Mouse (Mus musculus): ENCODE measurements around the gene Usp25. TPM values are rescaled to one million over a fixed set of nuclear protein-coding genes. Genes with fewer than 3 reads are reported as not detected.
A peak's percentile ranks its signal among the peaks of the same experiment; 100 is the strongest.

Gene Usp25
- total RNA-seq (2017), result 133 to 147 TPM (median 143 TPM) in 3 replicates

DNA sequence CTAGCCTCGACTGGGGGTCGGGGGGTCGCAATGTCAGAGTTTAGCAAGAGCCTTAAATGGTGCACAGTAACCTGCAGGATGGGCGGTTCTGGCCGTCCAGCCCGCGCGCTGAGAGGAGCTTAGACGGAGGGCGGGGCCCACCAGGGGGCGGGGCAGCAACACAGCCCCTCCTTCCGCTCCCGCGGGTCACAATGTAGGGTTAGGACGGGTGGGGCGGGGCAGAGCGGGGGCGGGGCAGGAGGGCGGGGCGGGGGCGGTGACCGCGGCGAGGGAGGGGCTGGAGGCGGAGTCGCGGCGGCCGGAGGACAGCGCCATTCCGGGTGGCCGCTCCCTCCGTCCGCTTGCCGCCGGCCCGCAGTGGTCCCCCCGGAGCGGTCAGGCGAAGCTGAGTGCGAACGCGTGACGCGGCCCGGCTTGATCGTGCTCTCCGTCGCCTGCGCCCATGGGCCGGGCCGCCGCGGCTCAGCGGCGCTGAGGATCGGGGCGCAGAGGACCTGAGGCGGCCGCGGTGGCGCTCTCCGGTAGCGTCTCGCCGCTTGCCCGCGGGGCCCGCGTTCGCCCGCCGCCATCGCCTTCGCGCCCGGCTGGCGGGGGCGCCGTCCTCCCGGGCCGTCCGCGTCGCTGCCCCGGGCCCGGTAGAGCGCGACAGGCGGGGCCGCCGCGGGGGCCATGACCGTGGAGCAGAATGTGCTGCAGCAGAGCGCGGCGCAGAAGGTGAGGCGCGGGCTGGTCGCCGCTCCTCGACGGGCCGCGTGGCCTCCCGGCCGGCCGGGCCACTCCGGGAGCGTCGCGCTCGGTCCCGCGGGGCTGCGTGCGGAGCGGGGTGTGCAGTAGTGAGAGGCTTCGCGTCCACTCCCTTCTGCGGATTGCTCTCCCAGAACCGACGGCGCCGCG is at the start of gene Usp25:
TSS of gene Usp25 (plus strand) at position 280 of the 894 bp plus-strand sequence.
- ATAC-seq (replicated peaks; ENCODE audit: insufficient number of reproducible peaks, low FRiP score, low TSS enrichment, poor library complexity, severe bottlenecking), result peak; percentile 88

DNA sequence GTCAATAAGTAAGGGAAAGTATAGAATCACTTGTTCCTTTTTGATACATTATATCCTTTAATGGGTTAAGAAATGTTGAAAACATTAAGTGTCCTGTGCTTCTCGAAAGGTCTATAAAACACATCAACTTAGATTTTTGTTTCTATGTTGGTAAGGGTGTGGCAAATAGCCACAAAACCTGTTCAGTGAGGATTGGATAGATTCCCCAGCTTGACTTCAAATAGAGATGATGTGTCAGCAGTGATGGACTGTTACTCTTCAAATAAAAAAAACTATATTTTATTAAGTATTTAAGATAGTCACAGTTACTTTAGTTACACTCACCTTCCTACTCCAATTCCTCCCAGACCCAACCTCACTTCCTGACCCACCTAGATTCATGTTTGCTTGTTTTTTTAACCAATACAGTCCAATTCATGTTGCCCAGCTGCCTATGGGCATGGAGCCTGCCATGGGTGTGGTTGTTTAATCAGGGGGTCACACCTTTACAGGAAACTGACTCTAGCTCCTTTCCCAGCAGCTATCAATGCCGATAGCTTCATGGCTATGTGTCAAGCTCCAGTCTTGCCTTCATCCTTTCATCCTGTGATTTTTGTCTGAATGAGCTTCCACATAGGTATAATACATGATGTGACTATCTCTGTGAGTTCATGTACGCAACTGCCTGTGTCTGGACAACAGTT is 45.8 kb upstream of the Usp25 start:
- ATAC-seq (replicated peaks; ENCODE audit: insufficient number of reproducible peaks, low FRiP score, low TSS enrichment, poor library complexity, severe bottlenecking), result no peak

DNA sequence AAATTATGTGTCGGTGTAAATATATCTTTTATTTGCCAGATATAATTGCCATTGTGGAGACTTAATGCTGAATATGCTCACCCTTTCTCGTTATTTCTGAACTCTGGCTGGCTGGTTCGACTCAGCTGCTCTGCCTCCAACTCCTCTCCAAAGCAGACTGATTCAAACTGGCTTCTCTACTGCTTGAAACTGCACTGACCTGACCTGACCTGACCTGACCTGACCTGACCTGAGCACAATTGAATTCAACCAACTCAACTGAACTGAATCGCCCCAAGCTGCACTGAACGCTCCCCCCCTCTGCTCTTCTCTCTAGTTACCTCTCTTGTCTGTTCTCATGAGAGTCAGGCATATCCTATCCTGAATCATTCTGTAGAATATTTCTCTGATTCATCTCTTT is 42.3 kb upstream of the Usp25 start:
- no peak for ATAC-seq (replicated peaks; ENCODE audit: insufficient number of reproducible peaks, low FRiP score, low TSS enrichment, poor library complexity, severe bottlenecking)

DNA sequence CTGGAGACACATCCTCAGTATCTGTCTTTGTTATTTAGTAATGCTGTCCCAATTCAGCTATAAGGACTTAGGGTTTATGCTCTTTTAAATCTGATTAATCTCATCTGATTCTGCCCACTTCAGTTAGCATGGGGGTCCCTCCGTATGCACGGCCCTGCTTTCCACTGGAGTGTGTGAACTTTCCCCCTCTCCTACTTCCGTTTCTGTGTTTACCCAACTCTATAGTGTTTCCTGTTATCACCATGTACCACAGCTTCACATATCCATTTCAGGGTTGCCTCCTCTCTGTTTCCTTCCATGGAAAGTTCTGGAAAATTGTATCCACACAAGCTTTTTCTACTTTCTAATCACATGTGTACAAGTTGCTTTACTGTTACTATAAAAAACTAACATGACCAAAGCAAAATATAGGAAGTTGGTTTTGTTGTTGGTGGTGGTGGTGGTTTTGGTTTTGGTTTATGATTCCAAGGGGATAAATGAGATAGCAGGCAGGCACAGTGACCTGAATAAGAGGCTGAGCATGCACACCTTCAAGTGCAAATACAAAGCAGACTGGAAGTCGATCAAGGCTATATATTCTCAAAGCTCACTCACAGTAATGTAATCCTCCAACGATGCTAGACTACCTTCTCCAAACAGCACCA is 36.6 kb upstream of the Usp25 start:
- ATAC-seq (replicated peaks; ENCODE audit: insufficient number of reproducible peaks, low FRiP score, low TSS enrichment, poor library complexity, severe bottlenecking), result no peak

- ATAC-seq (replicated peaks; ENCODE audit: insufficient number of reproducible peaks, low FRiP score, low TSS enrichment, poor library complexity, severe bottlenecking), result no peak
Observed at GRCm38 (mm10) chr16:76983696-76984095, 29.8 kb upstream of the Usp25 start.

DNA sequence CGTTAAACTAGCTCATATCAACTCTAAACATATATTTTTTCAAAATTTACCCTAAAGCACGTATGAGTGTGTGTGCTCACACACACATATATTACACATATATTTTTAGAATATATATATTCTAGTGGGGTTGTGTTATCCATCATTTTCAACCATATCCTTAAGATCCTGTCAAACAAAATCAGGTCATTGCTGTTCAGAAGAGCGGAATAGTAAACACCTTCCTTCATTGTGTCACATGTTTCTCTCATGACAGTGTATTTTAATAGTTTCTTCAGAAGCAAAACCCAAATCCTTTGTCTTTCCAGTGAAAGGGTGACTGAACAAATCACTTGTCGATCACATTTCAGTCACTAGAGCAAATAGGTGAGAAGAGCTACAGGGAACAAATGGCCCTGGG is 25.8 kb upstream of the Usp25 start:
- ATAC-seq (replicated peaks; ENCODE audit: insufficient number of reproducible peaks, low FRiP score, low TSS enrichment, poor library complexity, severe bottlenecking), result no peak

GRCm38 (mm10) chr16:77003900-77004299 is 9.6 kb upstream of the Usp25 start:
- no peak for ATAC-seq (replicated peaks; ENCODE audit: insufficient number of reproducible peaks, low FRiP score, low TSS enrichment, poor library complexity, severe bottlenecking)

DNA sequence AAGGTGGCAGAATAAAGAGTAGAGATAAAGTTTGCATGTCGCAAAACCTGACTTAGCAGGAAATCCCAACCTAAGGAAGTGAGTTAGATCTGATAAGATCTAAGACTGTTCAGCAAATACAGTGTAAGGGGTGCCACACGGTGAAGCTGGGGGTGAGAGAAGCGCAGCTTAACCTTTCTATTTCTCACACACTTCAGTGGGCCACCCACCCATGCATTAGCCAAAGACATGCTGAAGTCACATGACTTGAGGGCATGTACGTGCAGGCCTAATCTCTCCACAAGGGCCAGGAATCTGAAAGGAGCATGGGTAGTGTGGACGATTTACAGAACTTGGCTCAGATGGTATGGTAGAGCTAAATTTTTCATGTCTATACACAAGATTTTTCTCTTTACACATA is 4.3 kb upstream of the Usp25 start:
- no peak for ATAC-seq (replicated peaks; ENCODE audit: insufficient number of reproducible peaks, low FRiP score, low TSS enrichment, poor library complexity, severe bottlenecking)

DNA sequence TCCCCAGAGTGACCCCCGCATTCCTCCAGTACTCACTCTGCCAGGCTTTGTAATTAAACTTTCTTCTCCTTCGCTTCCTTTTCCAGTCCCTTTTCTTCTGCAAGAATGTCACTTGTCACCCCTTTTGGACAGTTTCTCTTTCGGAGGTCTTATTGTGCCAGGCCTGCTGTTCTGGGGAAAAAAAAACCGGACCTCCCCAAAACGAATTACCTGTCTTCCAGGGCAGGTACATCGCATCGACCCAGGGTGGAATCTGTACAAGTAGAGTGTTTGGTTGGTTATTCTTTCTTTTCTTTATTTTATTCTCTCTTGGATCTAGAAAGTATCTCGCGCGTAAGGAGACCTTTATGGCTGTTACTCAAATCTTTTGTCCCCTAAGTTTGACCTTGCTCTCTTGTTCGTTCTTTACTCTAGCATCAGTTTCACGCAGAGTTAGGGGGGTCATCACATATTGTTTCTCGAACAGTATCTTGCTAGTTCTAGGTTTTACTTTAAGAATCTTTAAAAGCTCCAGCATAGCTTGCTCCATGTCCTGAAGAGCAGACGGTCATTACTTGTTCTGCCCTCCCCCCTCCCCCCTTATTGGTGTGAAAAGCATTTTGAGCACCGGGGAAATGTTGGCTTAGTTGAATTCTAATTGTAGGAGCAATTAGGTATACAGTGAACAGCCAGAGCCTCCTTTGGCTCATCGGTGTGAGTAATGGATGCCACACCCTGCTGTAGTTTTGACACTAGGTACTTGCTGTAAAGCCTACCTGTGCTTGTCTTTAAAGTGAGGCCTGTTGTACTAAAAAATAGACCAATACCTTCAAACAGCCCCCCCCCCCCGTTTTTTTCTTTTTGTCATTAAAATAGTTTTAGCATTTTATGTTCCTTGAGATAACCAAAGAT is 1.1 kb downstream of the Usp25 start:
- no peak for ATAC-seq (replicated peaks; ENCODE audit: insufficient number of reproducible peaks, low FRiP score, low TSS enrichment, poor library complexity, severe bottlenecking)

DNA sequence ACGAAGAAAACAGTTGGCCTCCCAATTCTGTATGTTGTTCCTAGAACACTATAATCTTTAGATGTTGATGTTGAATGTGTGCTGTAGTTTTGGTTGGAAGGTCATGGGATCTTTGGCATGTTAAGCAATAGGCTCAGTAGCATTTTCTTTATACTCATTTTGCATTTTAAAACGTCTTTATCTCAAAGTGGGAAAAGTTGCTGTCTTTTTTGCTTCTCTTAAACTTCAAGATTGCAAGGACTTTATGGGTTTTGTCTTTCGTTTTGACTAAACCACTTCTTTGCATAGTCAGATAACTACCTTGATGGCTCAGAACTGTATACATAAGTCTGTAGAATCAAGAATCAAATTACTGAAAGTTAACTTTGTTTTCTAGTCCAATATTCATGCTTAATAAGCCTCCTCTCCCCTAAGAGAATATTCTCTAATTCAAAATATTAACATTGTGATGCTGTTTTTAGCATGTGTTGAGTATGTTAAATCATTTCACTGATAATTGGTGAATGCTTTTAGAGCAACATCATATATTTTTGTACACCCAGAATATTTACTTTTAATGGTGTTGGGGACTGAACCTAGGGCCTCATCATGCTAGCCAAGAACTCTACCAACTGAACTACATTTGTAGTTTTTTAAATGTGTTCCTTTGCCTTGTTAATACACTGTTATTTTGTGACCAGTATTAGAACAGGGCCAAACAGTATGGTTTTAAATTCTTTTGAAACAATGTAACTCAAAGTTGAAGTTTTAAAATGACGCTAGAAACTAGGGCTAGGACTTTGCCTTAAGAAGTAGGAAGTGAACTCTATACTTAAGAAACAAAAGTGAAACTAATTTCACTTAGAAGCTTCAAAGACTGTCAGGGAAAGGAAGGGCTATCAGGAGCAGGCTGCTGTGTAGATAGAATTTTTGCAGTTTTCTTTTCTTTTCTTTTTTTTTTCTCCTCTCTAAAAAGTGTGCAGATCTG is 2.2 kb downstream of the Usp25 start:
- 0 out of 2 replicates have a peak, but pooled peaks have one; percentile 25 for ATAC-seq (replicated peaks; ENCODE audit: insufficient number of reproducible peaks, low FRiP score, low TSS enrichment, poor library complexity, severe bottlenecking)

- ATAC-seq (replicated peaks; ENCODE audit: insufficient number of reproducible peaks, low FRiP score, low TSS enrichment, poor library complexity, severe bottlenecking), result no peak
Observed at GRCm38 (mm10) chr16:77017931-77018330, 4.4 kb downstream of the Usp25 start.

GRCm38 (mm10) chr16:77020190-77020589 is 6.7 kb downstream of the Usp25 start:
- peak; percentile 22; the same call in 1 of the 2 replicates for ATAC-seq (replicated peaks; ENCODE audit: insufficient number of reproducible peaks, low FRiP score, low TSS enrichment, poor library complexity, severe bottlenecking)

GRCm38 (mm10) chr16:77023627-77024379 is 10.3 kb downstream of the Usp25 start:
- no peak for ATAC-seq (replicated peaks; ENCODE audit: insufficient number of reproducible peaks, low FRiP score, low TSS enrichment, poor library complexity, severe bottlenecking)

DNA sequence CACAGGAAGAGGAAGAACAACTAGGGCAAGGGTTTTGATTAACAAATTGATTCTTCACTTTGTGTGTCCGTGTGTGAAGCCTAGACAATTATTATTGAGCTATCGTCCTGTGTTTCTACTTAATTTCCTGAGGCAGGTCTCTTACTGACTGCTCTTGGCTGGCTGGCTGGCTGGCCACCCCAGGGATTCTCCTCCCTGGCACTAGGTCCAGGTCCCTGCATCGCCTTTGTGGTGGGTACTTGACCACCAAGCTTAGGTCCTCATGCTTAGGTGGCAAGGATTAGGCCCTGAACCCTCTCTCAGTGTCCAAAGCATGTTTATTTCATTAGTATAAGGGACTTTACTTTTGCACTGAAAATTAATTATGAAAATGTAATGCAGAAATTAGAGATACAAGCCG is 12.6 kb downstream of the Usp25 start:
- ATAC-seq (replicated peaks; ENCODE audit: insufficient number of reproducible peaks, low FRiP score, low TSS enrichment, poor library complexity, severe bottlenecking), result no peak

DNA sequence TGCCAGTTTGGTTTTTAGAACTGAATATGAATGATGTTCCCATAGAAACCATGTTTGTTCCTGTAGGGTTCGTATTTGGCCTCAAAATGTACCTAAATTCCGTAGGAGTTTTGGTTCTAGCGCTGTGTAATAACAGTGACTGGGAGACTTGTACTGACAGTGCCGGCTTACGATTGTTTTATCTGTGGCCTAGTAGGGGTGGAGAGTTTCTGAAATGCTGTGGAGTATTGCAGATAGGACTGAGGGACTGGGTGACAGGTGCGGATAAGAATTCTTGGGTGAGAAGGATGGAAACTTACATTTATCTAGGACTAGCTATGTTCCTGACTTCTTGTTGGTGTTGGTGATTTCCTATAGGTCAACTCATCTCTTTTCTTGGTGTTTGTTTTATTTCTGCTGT is 13.4 kb downstream of the Usp25 start:
- ATAC-seq (replicated peaks; ENCODE audit: insufficient number of reproducible peaks, low FRiP score, low TSS enrichment, poor library complexity, severe bottlenecking), result no peak

DNA sequence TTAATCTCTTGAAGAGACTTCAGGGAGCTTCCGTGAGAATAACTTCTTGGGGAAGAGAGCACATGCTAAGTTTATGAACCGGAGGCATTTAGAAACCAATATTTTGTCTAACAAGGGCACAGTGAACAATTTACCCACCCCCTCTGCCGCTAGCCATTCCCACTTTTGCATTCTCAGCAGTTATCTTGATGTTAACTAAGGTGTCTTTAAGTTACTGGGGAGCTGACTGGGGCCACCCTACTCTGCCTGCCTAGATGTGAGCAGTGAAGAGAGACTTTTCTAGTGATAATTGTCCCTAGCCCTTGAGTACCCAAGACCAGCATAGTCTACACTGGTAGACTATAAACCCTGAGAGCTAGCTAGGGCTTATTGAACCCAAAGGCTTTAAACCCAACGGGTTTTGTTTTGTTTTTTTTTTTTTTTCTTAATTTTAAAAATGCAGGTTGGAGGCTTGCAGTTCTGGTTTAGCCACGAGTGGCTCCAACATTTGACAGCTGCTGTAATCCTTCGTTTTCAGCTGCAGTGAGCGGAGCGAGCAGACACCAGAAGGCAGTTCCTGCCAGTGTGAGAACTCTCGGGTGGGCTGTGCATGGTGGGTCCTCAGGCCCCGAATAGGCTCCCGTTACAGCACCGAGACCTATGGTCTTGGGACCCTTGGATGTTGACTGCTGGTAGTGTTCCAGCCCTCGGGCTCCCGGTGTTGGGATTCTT is 14.6 kb downstream of the Usp25 start:
- ATAC-seq (replicated peaks; ENCODE audit: insufficient number of reproducible peaks, low FRiP score, low TSS enrichment, poor library complexity, severe bottlenecking), result no peak

All from monocyte, adult 5-6 weeks (primary cell).